Mouse (Mus musculus) lung, postnatal 0 days (tissue): ENCODE results near the gene Ptprn2.

Source experiments
- CTCF ChIP-seq: IDR thresholded peaks from 2 replicates; pipeline ENCODE4 v1.5.1; 2016; ENCODE audit warnings: antibody characterized with exemption, mild to moderate bottlenecking
- EP300 ChIP-seq: IDR thresholded peaks from 2 replicates; pipeline ENCODE4 v1.6.1; 2016; ENCODE audit warnings: antibody characterized with exemption, mild to moderate bottlenecking, control low read depth

DNA sequence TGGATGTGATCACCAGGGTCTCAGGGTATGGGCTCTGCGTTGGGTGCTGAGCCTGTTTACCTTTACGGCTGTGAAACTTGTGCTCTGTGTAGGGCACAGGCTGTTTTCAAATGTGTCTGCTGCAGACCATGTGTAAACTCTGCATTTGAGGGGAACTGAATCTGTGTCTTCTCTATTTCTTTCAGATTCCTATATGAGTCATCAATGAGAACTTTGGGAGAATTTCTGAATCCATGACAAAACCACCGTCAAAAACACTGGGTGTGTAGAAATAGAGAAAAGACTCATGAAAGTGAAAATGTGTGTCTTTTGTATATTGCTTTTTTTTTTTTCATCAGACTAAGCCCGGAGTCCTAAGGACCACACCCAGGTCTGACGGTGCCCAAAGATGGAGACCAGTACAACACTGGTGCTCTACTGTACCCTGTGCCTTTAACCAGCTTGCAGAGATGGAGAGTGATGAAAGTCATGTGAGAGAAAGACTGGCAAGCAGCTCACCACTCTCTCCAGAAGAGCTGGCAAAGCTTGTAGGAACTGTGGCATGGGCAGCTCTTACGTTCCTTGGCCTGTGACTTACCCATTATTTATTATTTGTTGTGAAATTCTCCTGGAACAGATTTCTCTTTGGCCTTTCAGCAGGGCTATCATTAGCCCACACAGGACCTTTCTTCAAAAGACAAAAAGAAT lies 25.0 kb upstream of the Ptprn2 start:
- no peak for TF ChIP-seq CTCF
- TF ChIP-seq EP300, result no peak
